Mouse (Mus musculus) kidney, embryonic 14.5 days (tissue): Measurements from ENCODE around the gene Apol9b. TPM values are rescaled to one million over a fixed set of nuclear protein-coding genes. Genes with fewer than 3 reads are reported as not detected.
"Not testable (repeated sequence)": the region's sequence is repeated elsewhere in the genome, so short reads cannot be mapped to it uniquely, and the experiment has no call there.

Experiments used
- ATAC-seq: fragments of 200-750 bp; cut with Nextera tagmentation; 2 replicates; pipeline ENCODE4 v1.8.0; 2017; ENCODE audit warnings: moderate number of reproducible peaks, mild to moderate bottlenecking, moderate TSS enrichment, moderate library complexity; ENCODE audit not compliant: low FRiP score, low TSS enrichment
- H3K27ac ChIP-seq: fragments of 300-500 bp; sonication (generic); 2 replicates; pipeline ENCODE4 v1.5.1; 2014; ENCODE audit warnings: low read depth, mild to moderate bottlenecking, low read length, moderate library complexity, mixed read lengths
- H3K27me3 ChIP-seq: fragments of 300-500 bp; sonication (generic); 2 replicates; pipeline ENCODE4 v1.6.1; 2014; ENCODE audit warnings: mild to moderate bottlenecking, low read length; ENCODE audit not compliant: control insufficient read depth, insufficient read depth
- H3K36me3 ChIP-seq: fragments of 300-500 bp; sonication (generic); 2 replicates; pipeline ENCODE4 v1.6.1; 2014; ENCODE audit warnings: low read length, mixed read lengths; ENCODE audit not compliant: control insufficient read depth, insufficient read depth
- H3K4me1 ChIP-seq: fragments of 300-500 bp; sonication (generic); 2 replicates; pipeline ENCODE4 v1.6.1; 2014; ENCODE audit warnings: low read length, mixed read lengths; ENCODE audit not compliant: control insufficient read depth, insufficient read depth
- H3K4me2 ChIP-seq: fragments of 300-500 bp; sonication (generic); replicated peaks from 2 replicates; pipeline ENCODE4 v1.6.1; 2014; ENCODE audit warnings: low read depth, mild to moderate bottlenecking, low read length
- H3K4me3 ChIP-seq: fragments of 300-500 bp; sonication (generic); 2 replicates; pipeline ENCODE4 v1.5.1; 2014; ENCODE audit warnings: mild to moderate bottlenecking, low read length
- H3K9ac ChIP-seq: fragments of 300-500 bp; sonication (generic); 2 replicates; pipeline ENCODE4 v1.6.1; 2014; ENCODE audit warnings: low read depth, mild to moderate bottlenecking, low read length, moderate library complexity
- H3K9me3 ChIP-seq: fragments of 300-500 bp; sonication (generic); 2 replicates; pipeline ENCODE4 v1.6.1; 2016; ENCODE audit warnings: low read length; ENCODE audit not compliant: control insufficient read depth
- WGBS: fragments of 180-500 bp; shearing (Covaris S2); extraction: QIAGEN DNeasy Blood & Tissue Kit; methylation state at CpG from one replicate; pipeline ENCODE4 v1.1.7; 2014; 5-methylcytosine and 5-hydroxymethylcytosine counted together
- polyA plus RNA-seq: library from polyadenylated mRNA; unstranded; fragments of >200 nt; fragmentation: Nextera tagmentation; extraction: Ambion mirVana; gene quantifications from 2 replicates; pipeline ENCODE4 v1.2.1, GENCODE M21; 2014

Apol9b gene
- polyA plus RNA-seq = 0.34 TPM in 1 of 2 replicates, not detected in the other

GRCm38 (mm10) chr15:77728739-77729138, at the start of gene Apol9b:
Apol9b (plus strand) TSS chr15:77729039.
- not testable (repeated sequence) for H3K27ac ChIP-seq, H3K4me3 ChIP-seq, H3K9me3 ChIP-seq, H3K27me3 ChIP-seq, H3K36me3 ChIP-seq, ATAC-seq, H3K9ac ChIP-seq, H3K4me1 ChIP-seq, H3K4me2 ChIP-seq
- WGBS = 80% methylated on average over 1 of the region's 4 CpGs

- H3K9ac ChIP-seq, H3K9me3 ChIP-seq, H3K4me3 ChIP-seq, H3K36me3 ChIP-seq, H3K27me3 ChIP-seq, H3K27ac ChIP-seq, H3K4me1 ChIP-seq, H3K4me2 ChIP-seq, ATAC-seq: not testable (repeated sequence)
- WGBS = 14% methylated on average over 8 of the region's 11 CpGs
These were observed 44.9 kb upstream of the Apol9b start for GRCm38 (mm10) chr15:77683944-77684343.

GRCm38 (mm10) chr15:77691532-77692311, 37.1 kb upstream of the Apol9b start:
- H3K36me3 ChIP-seq, H3K27ac ChIP-seq: not testable (repeated sequence)
- H3K9ac ChIP-seq = peak overlapping the region; percentile 50

GRCm38 (mm10) chr15:77694687-77695295, 34.0 kb upstream of the Apol9b start:
- ATAC-seq, H3K4me2 ChIP-seq, H3K9me3 ChIP-seq, H3K27ac ChIP-seq, H3K4me3 ChIP-seq, H3K9ac ChIP-seq, H3K4me1 ChIP-seq, H3K27me3 ChIP-seq, H3K36me3 ChIP-seq: not testable (repeated sequence)
- 42% methylated on average over 11 of the region's 15 CpGs for whole genome bisulfite sequencing

More at GRCm38 (mm10) chr15:77691532-77692311, 37.1 kb upstream of the Apol9b start:
- Histone ChIP-seq H3K4me2 (peak overlapping the region; percentile 39), H3K4me3 (peak overlapping the region; percentile 31)
- ATAC-seq, H3K27me3 ChIP-seq, H3K4me1 ChIP-seq, H3K9me3 ChIP-seq: not testable (repeated sequence)
- WGBS = 9% methylated on average over 19 of the region's 20 CpGs

DNA sequence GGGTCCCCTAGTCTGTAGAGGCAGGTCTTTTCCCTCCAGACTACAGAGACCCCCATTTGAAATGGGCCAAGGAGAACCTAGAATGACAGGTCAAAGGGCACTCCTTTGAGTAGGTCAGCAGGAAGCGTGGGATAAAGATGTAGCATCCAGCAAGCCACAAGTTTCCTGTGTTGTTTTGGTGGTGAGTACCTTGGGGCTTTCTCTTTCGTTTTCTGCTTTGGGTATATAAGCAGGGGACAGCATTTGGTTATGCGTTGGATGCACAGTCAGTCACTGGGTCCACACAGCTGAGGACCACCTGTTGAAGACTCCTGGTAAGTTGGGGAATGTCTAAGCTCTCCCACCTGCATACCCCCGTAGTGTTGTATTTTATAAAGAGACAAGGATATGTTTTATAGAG, 30.2 kb upstream of the Apol9b start, which contains the start of gene Apol7e:
Gene Apol7e, plus strand, starts transcription at position 202 of the 400 bp plus-strand sequence.
- H3K9ac ChIP-seq, H3K36me3 ChIP-seq, H3K4me2 ChIP-seq, H3K27me3 ChIP-seq, H3K4me3 ChIP-seq, H3K9me3 ChIP-seq, ATAC-seq, H3K27ac ChIP-seq, H3K4me1 ChIP-seq: not testable (repeated sequence)
- WGBS = 80% methylated on average over 4 of the region's 4 CpGs

DNA sequence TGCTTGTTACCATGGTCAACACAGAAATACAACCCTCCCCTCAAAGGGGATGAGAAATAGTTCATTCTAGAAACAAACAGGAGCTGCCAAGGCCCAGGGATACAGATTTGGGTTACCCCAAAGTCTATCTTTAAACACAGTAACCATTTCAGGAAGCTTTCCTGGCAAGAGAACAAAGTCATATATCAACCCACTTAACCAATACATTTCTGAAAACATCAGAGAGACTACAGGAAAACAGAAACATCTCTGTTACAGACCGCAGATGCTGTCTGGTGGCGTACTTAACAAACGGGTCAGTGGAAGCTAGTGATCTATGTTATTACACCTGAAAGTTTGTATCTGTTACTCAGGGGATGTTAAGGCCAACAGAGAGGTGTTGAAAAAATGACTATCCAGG, 23.5 kb upstream of the Apol9b start:
- H3K36me3 ChIP-seq, H3K27ac ChIP-seq, H3K9ac ChIP-seq, H3K4me1 ChIP-seq, H3K9me3 ChIP-seq, H3K4me3 ChIP-seq, H3K4me2 ChIP-seq, H3K27me3 ChIP-seq, ATAC-seq: not testable (repeated sequence)
- 79% methylated on average over 3 of the region's 3 CpGs for WGBS

GRCm38 (mm10) chr15:77708936-77709335, 19.9 kb upstream of the Apol9b start:
- not testable (repeated sequence) for H3K4me3 ChIP-seq, H3K27me3 ChIP-seq, H3K27ac ChIP-seq, H3K9ac ChIP-seq, H3K36me3 ChIP-seq, ATAC-seq, H3K4me1 ChIP-seq, H3K9me3 ChIP-seq, H3K4me2 ChIP-seq
- no CpG with 5 or more reads among the region's 1 CpGs for WGBS

- H3K4me2 ChIP-seq, H3K4me3 ChIP-seq, H3K9ac ChIP-seq, H3K9me3 ChIP-seq, H3K4me1 ChIP-seq, H3K27me3 ChIP-seq, ATAC-seq, H3K36me3 ChIP-seq, H3K27ac ChIP-seq: not testable (repeated sequence)
- WGBS = 63% methylated on average over 2 of the region's 6 CpGs
These were observed 10.6 kb upstream of the Apol9b start for GRCm38 (mm10) chr15:77718240-77718639.

- H3K27ac ChIP-seq, H3K4me1 ChIP-seq, H3K27me3 ChIP-seq, H3K4me3 ChIP-seq, H3K36me3 ChIP-seq, H3K4me2 ChIP-seq, H3K9me3 ChIP-seq, ATAC-seq, H3K9ac ChIP-seq: not testable (repeated sequence)
- no CpG with 5 or more reads among the region's 3 CpGs for WGBS
These were observed 7.3 kb upstream of the Apol9b start for GRCm38 (mm10) chr15:77721509-77721908.
